ENCODE assay signal across 15 mouse cellular contexts in genomic region chr14:122888480-122888872, GRCm38 (mm10).
"Had no signal": no experiment of that assay in that cellular context is flagged by ENCODE, and none has a peak within 500 bp of the region (broad histone marks: within the 10 kb centered on the region; RNA-seq: fewer than 3 reads in every experiment).

No protein-coding gene starts in this region.

- H3K9me3 ChIP-seq: liver, embryonic 13.5 days; midbrain, embryonic 12.5 days; midbrain, embryonic 15.5 days; neural tube, embryonic 12.5 days; neural tube, embryonic 15.5 days had no signal

- H3K4me3 ChIP-seq: layer of hippocampus, adult 2 months; liver, embryonic 13.5 days; midbrain, embryonic 12.5 days; midbrain, embryonic 15.5 days; neural tube, embryonic 12.5 days; neural tube, embryonic 15.5 days had no signal

- H3K36me3 ChIP-seq: midbrain, embryonic 12.5 days; midbrain, embryonic 15.5 days had no signal

- H3K4me1 ChIP-seq: liver, embryonic 13.5 days had no signal

- ATAC-seq: midbrain, embryonic 15.5 days had no signal

- H3K4me2 ChIP-seq: liver, embryonic 13.5 days; midbrain, embryonic 12.5 days; midbrain, embryonic 15.5 days; neural tube, embryonic 12.5 days; neural tube, embryonic 15.5 days had no signal

- DNase-seq: kidney, postnatal 25 days; layer of hippocampus, adult 9-11 months; liver, embryonic 13.5 days; lung, adult 2 months; right cerebral cortex, adult 18-20 months; right cerebral cortex, postnatal 14 days; right cerebral cortex, postnatal 4 days; thymus, postnatal 25 days had no signal

- H3K27me3 ChIP-seq: liver, embryonic 13.5 days; midbrain, embryonic 12.5 days; midbrain, embryonic 15.5 days; neural tube, embryonic 12.5 days; neural tube, embryonic 15.5 days had no signal

- H3K27ac ChIP-seq: kidney, postnatal 0 days; layer of hippocampus, adult 2 months; liver, embryonic 13.5 days; macrophage; midbrain, embryonic 12.5 days; midbrain, embryonic 15.5 days; neural tube, embryonic 12.5 days; neural tube, embryonic 15.5 days had no signal

- H3K9ac ChIP-seq: liver, embryonic 13.5 days; midbrain, embryonic 12.5 days; midbrain, embryonic 15.5 days; neural tube, embryonic 12.5 days; neural tube, embryonic 15.5 days had no signal
